ENCODE assay signal across 8 mouse cellular contexts in genomic region chr7:28377190-28378065, GRCm38 (mm10). TPM values are rescaled to one million over a fixed set of nuclear protein-coding genes. Genes with fewer than 3 reads are reported as not detected.
DNase-seq lines count a peak whose midpoint lies in the region; ATAC-seq and TF ChIP-seq lines count a peak whose summit lies in the region.

No protein-coding gene starts in this region.

- H3K9me3 ChIP-seq in embryonic facial prominence, embryonic 11.5 days (replicated peaks; ENCODE audit: control insufficient read depth, low read length): no peaks in the 10 kb centered on the region
- H3K9me3 ChIP-seq in hindbrain, embryonic 11.5 days (ENCODE audit: control insufficient read depth, low read length): no peaks in the 10 kb centered on the region
- H3K9me3 ChIP-seq in limb, embryonic 14.5 days (ENCODE audit: control insufficient read depth, low read length): no peaks in the 10 kb centered on the region

- H3K4me1 ChIP-seq in embryonic facial prominence, embryonic 11.5 days (ENCODE audit: control insufficient read depth, insufficient read depth, low read length): peaks cover 22% of the 10 kb centered on the region
- peaks cover 8% of the 10 kb centered on the region for H3K4me1 ChIP-seq in hindbrain, embryonic 11.5 days (replicated peaks; ENCODE audit: control insufficient read depth, insufficient read depth, low read length)
- H3K4me1 ChIP-seq in limb, embryonic 14.5 days (ENCODE audit: control insufficient read depth, insufficient read depth, low read length): peaks cover 60% of the 10 kb centered on the region

- ATAC-seq in embryonic facial prominence, embryonic 11.5 days (replicated peaks; ENCODE audit: insufficient number of reproducible peaks, low FRiP score, low TSS enrichment, low read depth): no peak
- ATAC-seq in hindbrain, embryonic 11.5 days (ENCODE audit: low FRiP score): no peak
- ATAC-seq in limb, embryonic 14.5 days (ENCODE audit: low FRiP score, low read depth): no peak

- no peak for TF ChIP-seq POLR2A in limb, embryonic 14.5 days (IDR thresholded peaks at IDR 0.05; ENCODE audit: borderline replicate concordance, extremely low read depth, insufficient read depth, insufficient read length)
- TF ChIP-seq POLR2A in myocyte (IDR thresholded peaks at IDR 0.05; ENCODE audit: insufficient read length, low read depth): peak; percentile 19

- DNase-seq in gastrocnemius, adult 2 months: no peak
- no peak for DNase-seq in gastrocnemius, adult 8-10 months (ENCODE audit: low spot score in 2 of 2)
- no peak for DNase-seq in embryonic facial prominence, embryonic 11.5 days (ENCODE audit: low spot score)
- DNase-seq in hindbrain, embryonic 11.5 days (ENCODE audit: low spot score): no peak
- DNase-seq in limb, embryonic 14.5 days (ENCODE audit: low spot score): no peak
- DNase-seq in layer of hippocampus, adult 8-10 months (ENCODE audit: low spot score in 2 of 2): no peak
- no peak for DNase-seq in right cerebral cortex, adult 2 months (ENCODE audit: low spot score in 2 of 2)

- intact Hi-C loops in gastrocnemius, adult 2 months (cut with DNase I): no loop called here

- peak overlapping the region; percentile 91 for H3K4me3 ChIP-seq in gastrocnemius, adult 2 months
- H3K4me3 ChIP-seq in embryonic facial prominence, embryonic 11.5 days (ENCODE audit: low read depth, low read length): peak overlapping the region; percentile 62
- H3K4me3 ChIP-seq in hindbrain, embryonic 11.5 days (ENCODE audit: low read depth, low read length): peak overlapping the region; percentile 60
- peak overlapping the region; percentile 73 for H3K4me3 ChIP-seq in limb, embryonic 14.5 days (replicated peaks; ENCODE audit: low read length)
- peak overlapping the region; percentile 96 for H3K4me3 ChIP-seq in myocyte

- TF ChIP-seq CTCF in gastrocnemius, adult 2 months (IDR thresholded peaks at IDR 0.05): no peak

- peak overlapping the region; percentile 81 for H3ac ChIP-seq in myocyte (ENCODE audit: control insufficient read depth, insufficient read length)

- 71% methylated on average over 18 of the region's 18 CpGs for WGBS in embryonic facial prominence, embryonic 11.5 days
- 72% methylated on average over 18 of the region's 18 CpGs for WGBS in hindbrain, embryonic 11.5 days
- WGBS in limb, embryonic 14.5 days: 73% methylated on average over 18 of the region's 18 CpGs

- peak overlapping the region; percentile 72 for H3K9ac ChIP-seq in embryonic facial prominence, embryonic 11.5 days (replicated peaks; ENCODE audit: low read length)
- H3K9ac ChIP-seq in hindbrain, embryonic 11.5 days (ENCODE audit: low read depth, low read length): 0 out of 2 replicates have a peak overlapping the region, but pooled peaks have one; percentile 4
- H3K9ac ChIP-seq in limb, embryonic 14.5 days (ENCODE audit: low read depth, low read length, severe bottlenecking): peak overlapping the region; percentile 75

- H3K4me2 ChIP-seq in embryonic facial prominence, embryonic 11.5 days (ENCODE audit: low read depth, low read length): peak overlapping the region; percentile 95
- H3K4me2 ChIP-seq in hindbrain, embryonic 11.5 days (replicated peaks; ENCODE audit: low read depth, low read length): peak overlapping the region; percentile 88; the same call in 1 of the 2 replicates
- peak overlapping the region; percentile 94 for H3K4me2 ChIP-seq in limb, embryonic 14.5 days (replicated peaks; ENCODE audit: low read depth, low read length, severe bottlenecking)
- peak overlapping the region; percentile 100 for H3K4me2 ChIP-seq in myocyte (ENCODE audit: low read depth)

- no peaks in the 10 kb centered on the region for H3K27me3 ChIP-seq in embryonic facial prominence, embryonic 11.5 days (ENCODE audit: control insufficient read depth, insufficient read depth, low read length)
- H3K27me3 ChIP-seq in hindbrain, embryonic 11.5 days (ENCODE audit: control insufficient read depth, insufficient read depth, low read length): no peaks in the 10 kb centered on the region
- H3K27me3 ChIP-seq in limb, embryonic 14.5 days (ENCODE audit: control insufficient read depth, insufficient read depth, low read length): no peaks in the 10 kb centered on the region
- no peaks in the 10 kb centered on the region for H3K27me3 ChIP-seq in myocyte (ENCODE audit: control insufficient read depth, insufficient read depth, insufficient read length)

- peak overlapping the region; percentile 94 for H3K27ac ChIP-seq in gastrocnemius, adult 2 months
- 0 out of 2 replicates have a peak overlapping the region, but pooled peaks have one; percentile 75 for H3K27ac ChIP-seq in embryonic facial prominence, embryonic 11.5 days (replicated peaks; ENCODE audit: low read depth, low read length)
- no peak overlapping the region for H3K27ac ChIP-seq in hindbrain, embryonic 11.5 days (ENCODE audit: low read depth, low read length)
- no peak overlapping the region for H3K27ac ChIP-seq in limb, embryonic 14.5 days (replicated peaks; ENCODE audit: low read depth, low read length)

- peaks cover 27% of the 10 kb centered on the region for H3K79me2 ChIP-seq in myocyte (ENCODE audit: control insufficient read depth, insufficient read depth)

- no peaks in the 10 kb centered on the region for H3K36me3 ChIP-seq in embryonic facial prominence, embryonic 11.5 days (replicated peaks; ENCODE audit: control insufficient read depth, insufficient read depth, low read depth, low read length)
- no peaks in the 10 kb centered on the region for H3K36me3 ChIP-seq in hindbrain, embryonic 11.5 days (ENCODE audit: control insufficient read depth, insufficient read depth, low read length)
- H3K36me3 ChIP-seq in limb, embryonic 14.5 days (ENCODE audit: control insufficient read depth, insufficient read depth, low read length): peaks cover 11% of the 10 kb centered on the region
- H3K36me3 ChIP-seq in myocyte (ENCODE audit: control insufficient read depth, insufficient read depth): no peaks in the 10 kb centered on the region

TF ChIP-seq in myocyte, 11 proteins besides CTCF, POLR2A, EP300 and RAD21:
- TF ChIP-seq CEBPB (IDR thresholded peaks at IDR 0.05; ENCODE audit: insufficient read depth, poor library complexity, severe bottlenecking): no peak
- peak in 1 of 3 experiments; percentile 12 for TF ChIP-seq MYOD1 (IDR thresholded peaks at IDR 0.05; ENCODE audit: control insufficient read depth in 1 of 3, insufficient read length in 2 of 3, low read depth in 2 of 3)
TF ChIP-seq in myocyte: peak in this region for 1.

RNA-seq across cellular contexts. Expression of gene Zfp36, which starts 2.6 kb away (rescaled TPM):
- total RNA-seq in gastrocnemius, adult 2 months (2021): 10 to 100 TPM; 10.0 to 36.7 TPM
- total RNA-seq in gastrocnemius, adult 8-10 months (2022): 10 to 100 TPM in 2 of 4 experiments, 1 to 10 TPM in 2; 6.5 to 25.6 (median 9.0) TPM
- 4.7 and 5.5 TPM in 2 replicates for polyA plus RNA-seq in embryonic facial prominence, embryonic 11.5 days (2014; fragmentation: Nextera tagmentation; extraction: Ambion mirVana)
- polyA plus RNA-seq in hindbrain, embryonic 11.5 days (2014; fragmentation: Nextera tagmentation; extraction: Ambion mirVana): 3.4 and 3.9 TPM in 2 replicates
- 12.3 and 19.0 TPM in 2 replicates for polyA plus RNA-seq in limb, embryonic 14.5 days (2012; rRNA removed)
- 16.0 TPM in 2 replicates for polyA plus RNA-seq in limb, embryonic 14.5 days (2014; fragmentation: Nextera tagmentation; extraction: Ambion mirVana)
- polyA plus RNA-seq in myocyte (2012; fragmentation: generic; extraction: Trizol): 7.5 TPM
- 1 to 10 TPM; 1.8 to 7.9 (median 5.0) TPM for total RNA-seq in layer of hippocampus, adult 8-10 months (2022)

RNA-seq across cellular contexts. Expression of gene Plekhg2, which starts 5.0 kb away (rescaled TPM):
- 1 to 10 TPM; 4.0 to 7.5 TPM for total RNA-seq in gastrocnemius, adult 2 months (2021)
- 1 to 10 TPM; 2.0 to 3.3 (median 2.6) TPM for total RNA-seq in gastrocnemius, adult 8-10 months (2022)
- 38.8 and 50.0 TPM in 2 replicates for polyA plus RNA-seq in embryonic facial prominence, embryonic 11.5 days (2014; fragmentation: Nextera tagmentation; extraction: Ambion mirVana)
- polyA plus RNA-seq in hindbrain, embryonic 11.5 days (2014; fragmentation: Nextera tagmentation; extraction: Ambion mirVana): 39.5 and 48.0 TPM in 2 replicates
- polyA plus RNA-seq in limb, embryonic 14.5 days (2012; rRNA removed): 67.3 and 87.8 TPM in 2 replicates
- polyA plus RNA-seq in limb, embryonic 14.5 days (2014; fragmentation: Nextera tagmentation; extraction: Ambion mirVana): 59.0 and 69.1 TPM in 2 replicates
- 15.8 TPM for polyA plus RNA-seq in myocyte (2012; fragmentation: generic; extraction: Trizol)
- 1 to 10 TPM; 5.8 to 7.8 (median 6.5) TPM for total RNA-seq in layer of hippocampus, adult 8-10 months (2022)

RNA-seq across cellular contexts. Expression of gene Med29, which starts 15.1 kb away (rescaled TPM):
- total RNA-seq in gastrocnemius, adult 2 months (2021): 10 to 100 TPM; 22.1 to 28.3 TPM
- 10 to 100 TPM; 19.3 to 24.6 (median 20.5) TPM for total RNA-seq in gastrocnemius, adult 8-10 months (2022)
- 50.1 and 50.6 TPM in 2 replicates for polyA plus RNA-seq in embryonic facial prominence, embryonic 11.5 days (2014; fragmentation: Nextera tagmentation; extraction: Ambion mirVana)
- 47.6 and 49.7 TPM in 2 replicates for polyA plus RNA-seq in hindbrain, embryonic 11.5 days (2014; fragmentation: Nextera tagmentation; extraction: Ambion mirVana)
- polyA plus RNA-seq in limb, embryonic 14.5 days (2012; rRNA removed): 47.5 and 61.6 TPM in 2 replicates
- 46.6 and 49.9 TPM in 2 replicates for polyA plus RNA-seq in limb, embryonic 14.5 days (2014; fragmentation: Nextera tagmentation; extraction: Ambion mirVana)
- polyA plus RNA-seq in myocyte (2012; fragmentation: generic; extraction: Trizol): 34.2 TPM
- 10 to 100 TPM; 16.0 to 20.2 (median 17.1) TPM for total RNA-seq in layer of hippocampus, adult 8-10 months (2022)

RNA-seq across cellular contexts. Expression of gene Paf1, which starts 15.3 kb away (rescaled TPM):
- 10 to 100 TPM; 31.0 to 35.0 TPM for total RNA-seq in gastrocnemius, adult 2 months (2021)
- total RNA-seq in gastrocnemius, adult 8-10 months (2022): 10 to 100 TPM; 19.8 to 32.6 (median 24.8) TPM
- polyA plus RNA-seq in embryonic facial prominence, embryonic 11.5 days (2014; fragmentation: Nextera tagmentation; extraction: Ambion mirVana): 80.0 and 81.4 TPM in 2 replicates
- polyA plus RNA-seq in hindbrain, embryonic 11.5 days (2014; fragmentation: Nextera tagmentation; extraction: Ambion mirVana): 77.6 and 79.9 TPM in 2 replicates
- 97.8 and 102 TPM in 2 replicates for polyA plus RNA-seq in limb, embryonic 14.5 days (2012; rRNA removed)
- polyA plus RNA-seq in limb, embryonic 14.5 days (2014; fragmentation: Nextera tagmentation; extraction: Ambion mirVana): 54.2 and 63.1 TPM in 2 replicates
- polyA plus RNA-seq in myocyte (2012; fragmentation: generic; extraction: Trizol): 34.3 TPM
- total RNA-seq in layer of hippocampus, adult 8-10 months (2022): 10 to 100 TPM; 72.9 to 77.5 (median 75.4) TPM

RNA-seq across cellular contexts. Expression of gene Rps16, which starts 27.0 kb away (rescaled TPM):
- 100 to 1,000 TPM; 373 to 449 TPM for total RNA-seq in gastrocnemius, adult 2 months (2021)
- total RNA-seq in gastrocnemius, adult 8-10 months (2022): 100 to 1,000 TPM; 442 to 558 (median 490) TPM
- polyA plus RNA-seq in embryonic facial prominence, embryonic 11.5 days (2014; fragmentation: Nextera tagmentation; extraction: Ambion mirVana): 988 and 991 TPM in 2 replicates
- polyA plus RNA-seq in hindbrain, embryonic 11.5 days (2014; fragmentation: Nextera tagmentation; extraction: Ambion mirVana): 746 and 776 TPM in 2 replicates
- polyA plus RNA-seq in limb, embryonic 14.5 days (2012; rRNA removed): 1,848 and 2,127 TPM in 2 replicates
- polyA plus RNA-seq in limb, embryonic 14.5 days (2014; fragmentation: Nextera tagmentation; extraction: Ambion mirVana): 1,280 and 1,345 TPM in 2 replicates
- polyA plus RNA-seq in myocyte (2012; fragmentation: generic; extraction: Trizol): 4,542 TPM
- 100 to 1,000 TPM; 531 to 646 (median 582) TPM for total RNA-seq in layer of hippocampus, adult 8-10 months (2022)

Comparison
In these comparisons a context has a peak if more than half of its experiments do, and no peak if none do; other contexts are left out.
1. H3K27ac ChIP-seq: peak in gastrocnemius, adult 2 months (single experiment) and embryonic facial prominence, embryonic 11.5 days (single experiment); none in hindbrain, embryonic 11.5 days (single experiment) and limb, embryonic 14.5 days (single experiment).
2. H3K9ac ChIP-seq: peak in every context shown above with its lines; median percentile 75 in limb, embryonic 14.5 days; 72 in embryonic facial prominence, embryonic 11.5 days; 4 in hindbrain, embryonic 11.5 days.
3. Peak in every context shown above with its lines, with median percentiles within 50 percentile points of each other: H3K4me3 ChIP-seq and H3K4me2 ChIP-seq.